Mouse (Mus musculus): ENCODE data around the gene Smco4.
A peak's percentile ranks its signal among the peaks of the same experiment; 100 is the strongest.
"Not testable (repeated sequence)": the region's sequence is repeated elsewhere in the genome, so short reads cannot be mapped to it uniquely, and the experiment has no call there.

Gene Smco4

GRCm38 (mm10) chr9:15493235-15493924 lies at the start of gene Smco4:
TSS of gene Smco4 (plus strand) at chr9:15493432.
- peak; percentile 89 for ATAC-seq (ENCODE audit: low TSS enrichment)

DNA sequence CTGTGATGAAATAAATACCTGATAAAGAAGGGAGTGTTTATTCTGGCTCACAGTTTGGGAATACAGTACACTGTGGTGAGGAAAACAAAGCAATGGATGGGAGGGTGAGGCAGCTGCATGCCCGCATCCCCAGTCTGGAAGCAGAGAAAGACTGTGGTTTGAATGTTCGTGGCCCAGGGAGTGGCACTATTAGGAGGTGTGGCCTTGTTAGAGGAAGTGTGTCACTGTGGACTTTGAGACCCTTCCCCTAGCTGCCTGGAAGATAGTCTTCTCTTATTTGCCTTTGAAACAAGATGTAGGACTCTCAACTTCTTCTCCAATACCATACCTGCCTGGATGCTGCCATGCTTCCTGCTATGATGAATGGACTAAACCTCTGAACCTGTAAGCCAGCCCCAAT lies 45.8 kb upstream of the Smco4 start:
- ATAC-seq (ENCODE audit: low TSS enrichment) = no peak

DNA sequence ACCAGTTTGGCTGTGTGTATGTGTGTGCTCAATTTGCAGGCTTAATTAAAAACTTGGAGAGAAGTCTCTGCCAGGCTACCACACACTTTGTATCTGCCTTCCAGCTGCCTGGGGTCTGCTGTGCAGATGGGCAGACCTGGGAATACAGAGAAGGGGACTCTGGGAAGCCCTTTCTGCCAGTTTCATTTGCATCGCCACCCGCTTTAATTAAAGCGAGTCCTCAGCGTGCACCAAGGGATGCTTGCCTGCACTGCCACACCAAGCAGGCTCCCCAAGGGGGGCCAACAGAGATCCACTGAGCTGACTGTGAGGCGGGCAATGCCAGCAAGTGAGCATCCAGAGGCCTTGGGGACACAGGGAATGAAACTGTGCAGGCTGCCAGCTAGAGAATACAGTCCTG lies 42.3 kb upstream of the Smco4 start:
- no peak for ATAC-seq (ENCODE audit: low TSS enrichment)

DNA sequence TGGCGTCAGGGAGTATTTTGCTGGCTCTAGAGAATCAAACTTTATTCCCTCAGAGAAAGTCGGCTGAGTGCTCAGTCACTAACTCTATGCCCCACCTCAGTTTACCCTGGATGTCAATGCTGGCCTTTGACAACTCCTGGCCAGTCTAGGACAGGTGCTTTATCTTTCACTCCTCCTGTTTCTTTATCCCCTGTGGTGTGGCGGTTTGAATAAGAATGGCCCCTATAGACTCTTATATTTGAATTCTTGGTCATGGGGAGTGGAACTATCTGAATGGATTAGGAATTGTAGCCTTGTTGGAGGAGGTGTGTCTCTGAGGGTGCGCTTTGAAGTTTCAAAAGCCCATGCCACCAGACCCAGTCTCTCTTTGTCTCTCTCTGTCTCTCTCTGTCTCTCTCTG lies 21.0 kb upstream of the Smco4 start:
- no peak for ATAC-seq (ENCODE audit: low TSS enrichment)

DNA sequence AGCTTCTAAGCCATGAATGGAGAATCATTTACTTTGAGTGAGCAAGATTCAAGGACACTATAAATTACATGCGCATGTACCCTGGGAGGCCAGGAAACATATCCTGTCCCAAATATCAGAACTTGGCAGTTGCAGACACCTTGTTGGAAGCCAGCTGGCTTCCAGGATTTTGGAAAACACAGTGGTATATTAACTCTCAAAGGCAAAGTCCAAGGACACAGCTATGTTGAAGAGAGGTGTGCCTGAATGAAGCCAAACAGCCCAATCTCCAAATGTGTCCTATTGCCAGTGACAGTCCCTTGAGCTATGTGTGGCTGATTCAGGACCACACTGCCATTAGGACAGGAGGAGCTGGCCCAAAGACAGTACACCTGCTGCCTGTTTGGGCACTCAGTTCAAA lies 20.0 kb upstream of the Smco4 start:
- no peak for ATAC-seq (ENCODE audit: low TSS enrichment)

GRCm38 (mm10) chr9:15477556-15477955 lies 15.7 kb upstream of the Smco4 start:
- no peak for ATAC-seq (ENCODE audit: low TSS enrichment)

- no peak for ATAC-seq (ENCODE audit: low TSS enrichment)
Measured at GRCm38 (mm10) chr9:15487682-15488424, 5.4 kb upstream of the Smco4 start.

DNA sequence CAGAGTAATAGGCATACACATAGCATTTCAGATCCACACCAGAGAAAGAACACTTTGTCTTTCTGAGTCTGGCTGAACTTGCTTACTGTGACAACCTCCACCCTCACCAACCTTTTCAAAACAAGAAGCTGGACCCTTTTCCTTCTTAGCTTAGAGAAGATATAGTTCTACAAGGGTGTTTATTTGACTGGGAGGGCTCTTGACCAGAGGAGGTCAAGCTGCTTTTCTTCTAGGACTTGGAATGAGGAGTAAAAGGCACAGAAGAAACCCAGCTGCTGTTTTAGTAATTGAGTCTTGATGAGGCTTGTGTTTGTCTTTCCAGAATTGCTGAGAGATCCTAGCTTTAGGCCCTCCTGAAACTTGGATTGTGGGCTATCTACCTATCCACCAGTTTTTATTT lies 3.9 kb upstream of the Smco4 start:
- no peak for ATAC-seq (ENCODE audit: low TSS enrichment)

DNA sequence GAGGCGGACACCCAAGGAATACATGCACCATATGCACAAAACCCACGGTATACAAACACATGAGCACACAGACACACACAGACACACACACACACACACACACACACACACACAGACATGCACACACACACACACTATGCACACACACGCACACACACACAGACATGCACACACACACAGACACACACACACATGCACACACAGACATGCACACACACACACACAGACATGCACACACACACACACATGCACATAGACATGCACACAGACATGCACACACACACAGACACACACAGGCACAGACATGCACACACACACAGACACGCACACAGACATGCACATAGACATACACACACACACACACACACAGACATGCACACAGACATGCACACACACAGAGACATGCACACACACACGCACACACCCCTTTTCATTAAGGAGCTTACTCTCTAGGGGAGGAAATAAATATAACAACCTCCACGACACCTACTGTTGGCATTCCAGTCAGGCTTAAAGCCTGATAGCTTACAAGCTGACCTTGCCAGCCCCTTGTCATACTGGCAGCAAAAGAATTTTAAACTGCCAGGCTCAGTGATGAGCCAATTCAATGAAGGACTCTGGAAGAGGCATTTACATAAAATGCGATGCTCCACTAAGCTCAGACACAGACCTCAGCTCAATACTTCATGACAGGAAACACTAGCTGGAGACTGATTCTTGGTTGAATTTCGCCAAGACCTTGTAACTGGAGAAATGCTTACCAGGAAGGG lies 2.7 kb upstream of the Smco4 start:
- ATAC-seq (ENCODE audit: low TSS enrichment) = no peak

GRCm38 (mm10) chr9:15491686-15492085 lies 1.5 kb upstream of the Smco4 start:
- ATAC-seq (ENCODE audit: low TSS enrichment) = no peak

- ATAC-seq (ENCODE audit: low TSS enrichment) = no peak
Measured at GRCm38 (mm10) chr9:15492401-15492800, 831 bp upstream of the Smco4 start.

- ATAC-seq (ENCODE audit: low TSS enrichment) = peak; percentile 77
Measured at GRCm38 (mm10) chr9:15493925-15494558, 810 bp downstream of the Smco4 start.

DNA sequence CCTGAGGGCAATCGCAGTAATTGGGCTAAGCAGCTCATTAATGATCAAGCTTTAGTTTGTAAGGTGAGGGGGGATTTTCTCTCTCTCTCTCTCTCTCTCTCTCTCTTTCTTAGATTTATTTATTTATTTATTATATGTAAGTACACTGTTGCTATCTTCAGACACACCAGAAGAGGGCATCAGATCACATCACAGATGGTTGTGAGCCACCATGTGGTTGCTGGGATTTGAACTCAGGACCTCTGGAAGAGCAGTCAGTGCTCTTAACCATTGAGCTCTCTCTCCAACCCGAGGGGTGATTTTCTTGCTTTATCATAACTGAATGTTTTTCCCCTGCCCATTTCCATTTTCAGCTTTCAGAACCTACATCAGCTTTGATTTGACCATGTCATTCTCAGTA lies 2.0 kb downstream of the Smco4 start:
- ATAC-seq (ENCODE audit: low TSS enrichment) = not testable (repeated sequence)

DNA sequence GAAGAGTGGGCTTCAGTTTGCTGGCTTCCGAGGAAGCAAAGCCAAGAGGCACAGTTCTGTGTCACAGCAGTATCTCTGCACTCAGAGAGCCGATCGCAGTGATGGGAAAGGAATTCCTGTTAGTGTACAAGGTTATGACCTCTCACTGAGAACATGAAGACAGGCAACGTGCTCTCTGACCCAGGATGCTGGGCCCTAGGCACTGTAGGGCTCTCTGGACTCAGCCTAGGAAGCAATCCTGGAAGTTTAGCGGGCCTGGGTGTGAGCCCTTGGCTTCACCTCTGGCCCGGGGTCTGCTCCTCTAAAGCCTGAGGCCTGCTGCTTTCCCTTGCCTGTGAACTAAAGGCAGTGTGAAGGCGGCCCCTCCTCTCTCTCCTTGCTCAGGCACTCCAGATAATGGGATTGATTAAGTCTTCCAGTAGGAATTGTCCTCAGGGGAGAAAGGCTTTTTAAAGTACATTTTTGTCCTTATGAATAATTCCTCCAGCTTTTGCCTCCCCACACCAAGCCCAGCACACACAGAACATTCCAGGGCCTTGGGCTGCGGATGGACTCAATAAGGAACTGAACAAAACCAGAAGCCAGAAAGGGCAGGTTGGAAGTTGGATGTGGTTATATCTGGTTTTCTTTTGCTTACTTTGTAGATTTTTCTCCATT lies 2.8 kb downstream of the Smco4 start:
- no peak for ATAC-seq (ENCODE audit: low TSS enrichment)

DNA sequence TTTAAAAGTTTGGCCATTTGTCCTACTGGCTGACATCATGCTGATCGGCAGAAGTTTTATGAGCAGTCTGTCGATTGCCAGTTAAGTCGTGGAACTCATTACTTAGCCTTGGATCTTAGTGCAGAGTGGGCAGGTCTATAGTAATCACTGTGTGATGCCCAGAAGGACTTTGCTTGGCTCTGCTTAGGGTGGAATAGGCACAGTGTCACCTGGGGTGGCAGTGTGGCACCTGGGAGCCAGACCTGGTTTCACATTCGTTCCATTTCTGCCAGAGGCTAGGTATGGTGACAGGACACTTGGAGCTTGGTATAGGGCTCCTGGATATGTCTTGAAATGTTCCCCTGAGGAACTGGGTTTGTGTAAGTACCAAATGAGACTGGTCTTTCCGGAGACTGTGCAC lies 6.8 kb downstream of the Smco4 start:
- no peak for ATAC-seq (ENCODE audit: low TSS enrichment)

DNA sequence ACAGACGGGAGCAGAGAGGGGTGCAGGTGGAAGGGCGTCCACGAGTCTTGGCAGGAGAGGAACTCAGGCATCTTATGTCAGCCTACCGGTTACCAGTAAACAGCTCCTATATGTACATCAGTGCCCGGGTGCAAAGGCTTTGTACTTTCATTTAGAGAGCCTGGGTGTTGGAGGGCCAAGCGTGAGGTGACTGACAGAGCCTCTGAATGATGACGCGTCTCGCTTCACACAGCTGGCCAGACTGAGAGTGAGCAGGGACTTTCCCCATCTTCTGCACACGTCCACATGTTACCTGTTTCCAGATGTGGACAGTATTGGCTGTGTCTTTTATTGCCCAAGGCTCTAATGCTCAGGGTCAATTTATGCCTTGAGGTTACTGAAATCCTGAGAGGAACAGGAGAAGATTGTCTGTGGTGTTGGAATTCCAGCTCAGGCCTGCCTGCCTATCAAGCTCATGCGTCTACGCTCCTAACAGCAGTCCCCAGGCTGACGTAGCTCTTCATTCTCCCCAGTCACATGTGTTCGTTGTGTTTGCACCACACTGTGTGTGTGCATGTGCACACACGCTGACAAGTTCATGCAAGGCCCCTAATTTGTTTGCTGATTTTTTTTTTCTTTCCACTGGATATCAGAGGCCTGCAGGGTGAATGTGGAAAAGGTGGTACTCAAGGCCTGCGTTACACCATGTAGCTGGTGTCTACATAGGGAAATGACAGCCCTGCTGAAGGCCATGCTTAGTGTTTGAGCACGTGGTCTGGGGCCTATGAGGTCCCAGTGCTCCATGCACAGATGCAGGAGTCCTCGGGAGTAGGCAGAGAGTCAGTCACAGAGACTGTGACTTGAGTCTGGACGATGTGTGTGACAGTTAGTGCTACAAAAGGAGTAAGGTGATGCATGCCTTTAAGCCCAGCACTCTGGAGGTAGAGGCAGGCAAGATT lies 8.4 kb downstream of the Smco4 start:
- no peak for ATAC-seq (ENCODE audit: low TSS enrichment)

DNA sequence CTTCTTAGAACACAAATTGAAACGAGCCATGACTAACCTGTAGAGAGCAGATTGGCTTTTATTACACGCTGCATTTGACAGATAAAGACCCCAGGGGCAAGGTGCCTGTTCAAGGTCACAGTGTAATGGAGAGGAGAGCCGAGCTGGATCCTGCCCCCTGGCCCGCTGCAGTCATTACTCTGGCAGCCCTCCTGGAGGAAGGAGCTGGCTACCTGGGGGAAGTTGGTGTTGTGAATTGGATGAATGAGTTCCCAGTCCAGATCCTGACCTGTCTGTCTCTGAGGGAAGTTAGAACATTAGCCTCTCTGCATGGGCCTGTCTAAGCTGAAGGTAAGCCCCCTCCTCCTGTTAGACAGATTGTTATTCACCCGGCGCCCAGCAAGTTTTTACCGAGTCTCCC lies 9.2 kb downstream of the Smco4 start:
- ATAC-seq (ENCODE audit: low TSS enrichment) = no peak

- ATAC-seq (ENCODE audit: low TSS enrichment) = no peak
Measured at GRCm38 (mm10) chr9:15503307-15503706, 10.1 kb downstream of the Smco4 start.

DNA sequence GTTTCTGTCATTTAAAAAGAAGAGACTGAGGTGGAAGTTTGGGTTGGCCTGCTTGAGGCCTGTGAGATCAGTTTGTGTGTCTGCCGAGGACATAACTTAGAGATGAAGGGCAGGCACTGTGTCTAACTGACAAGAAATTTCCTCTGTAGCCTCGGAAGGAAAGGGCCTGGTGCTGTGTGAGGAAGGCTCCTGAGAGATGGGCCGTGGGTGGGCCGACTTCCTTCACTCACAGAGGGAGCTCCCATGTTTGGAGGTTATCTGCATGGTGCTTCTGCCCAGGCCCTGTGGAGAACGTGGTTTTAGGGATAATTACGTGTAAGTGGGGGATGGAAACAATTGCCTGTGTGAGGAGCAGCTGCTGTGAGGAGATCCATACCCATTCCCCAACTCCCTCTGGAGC lies 10.6 kb downstream of the Smco4 start:
- ATAC-seq (ENCODE audit: low TSS enrichment) = no peak

GRCm38 (mm10) chr9:15505288-15505687 lies 12.1 kb downstream of the Smco4 start:
- ATAC-seq (ENCODE audit: low TSS enrichment) = no peak

- no peak; the same call in 1 of the 2 replicates for ATAC-seq (ENCODE audit: low TSS enrichment)
Measured at GRCm38 (mm10) chr9:15506863-15507262, 13.6 kb downstream of the Smco4 start.
